Mouse (Mus musculus) bone marrow macrophage, adult 2 months (primary cell): ENCODE results near the gene Cep128.

Source experiments
- CTCF ChIP-seq: IDR thresholded peaks from 2 replicates; pipeline ENCODE4 v1.5.1; 2012; ENCODE audit warnings: low read depth, mild to moderate bottlenecking, low read length, moderate library complexity
- POLR2A ChIP-seq: IDR thresholded peaks from 2 replicates; pipeline ENCODE4 v1.6.1; 2012; ENCODE audit warnings: mild to moderate bottlenecking, low read depth, low read length, borderline replicate concordance

DNA sequence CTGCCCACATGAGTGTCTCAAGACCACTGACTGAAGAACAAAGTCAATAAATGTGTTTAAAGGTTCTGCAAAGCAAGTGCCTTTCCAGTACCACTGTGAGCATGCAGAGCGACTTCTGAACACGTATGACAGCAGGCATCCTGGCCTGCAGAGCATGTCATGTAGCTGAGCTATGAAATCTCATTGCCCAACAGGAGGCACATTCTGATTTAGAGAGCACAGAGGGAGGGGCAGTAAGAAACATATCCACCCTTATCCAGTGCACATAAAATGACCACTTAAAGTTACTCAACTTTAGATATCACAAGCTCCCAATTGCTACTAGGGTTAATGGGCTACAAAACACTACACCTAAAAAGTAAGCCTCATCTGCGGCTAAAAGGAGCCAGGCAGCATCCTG, 88.8 kb downstream of the Cep128 start:
- TF ChIP-seq CTCF (no peak), POLR2A (no peak)
